Mouse (Mus musculus): Measurements from ENCODE around the gene Ly6g6d. TPM values are rescaled to one million over a fixed set of nuclear protein-coding genes. Genes with fewer than 3 reads are reported as not detected.

The Ly6g6d gene
- not detected for polyA plus RNA-seq (2014; fragmentation: Illumina TruSeq; extraction: RNeasy Lipid Tissue Mini Kit (QIAGEN cat#74804); ENCODE audit: low read depth, low replicate concordance)

GRCm38 (mm10) chr17:35077786-35078233 lies at the start of gene Ly6g6d:
TSS of gene Ly6g6d (minus strand) at chr17:35078065.

GRCm38 (mm10) chr17:35126206-35126611 lies 48.3 kb upstream of the Ly6g6d start, which contains the start of gene D17H6S53E:
TSS of gene D17H6S53E (plus strand) at chr17:35126373.

GRCm38 (mm10) chr17:35121871-35122303 lies 44.0 kb upstream of the Ly6g6d start, which contains the start of gene Csnk2b:
TSS of gene Csnk2b (minus strand) at chr17:35122053.

GRCm38 (mm10) chr17:35121143-35121799 lies 43.4 kb upstream of the Ly6g6d start, which contains the start of gene Gpank1:
TSS of gene Gpank1 (plus strand) at chr17:35121455.

GRCm38 (mm10) chr17:35115046-35116019 lies 37.5 kb upstream of the Ly6g6d start, which contains the start of gene Ly6g5b:
TSS of gene Ly6g5b (minus strand) at chr17:35115428.

GRCm38 (mm10) chr17:35108097-35108496 lies 30.2 kb upstream of the Ly6g6d start, which contains the start of gene Ly6g5c:
TSS of gene Ly6g5c (plus strand) at chr17:35108279.

GRCm38 (mm10) chr17:35088825-35089644 lies 11.2 kb upstream of the Ly6g6d start, which contains the start of gene Abhd16a:
TSS of gene Abhd16a (plus strand) at chr17:35089263.

GRCm38 (mm10) chr17:35085208-35085865 lies 7.5 kb upstream of the Ly6g6d start, which contains the start of gene Ly6g6f:
TSS of gene Ly6g6f (minus strand) at chr17:35085610.

GRCm38 (mm10) chr17:35076507-35077176 lies 1.2 kb downstream of the Ly6g6d start, which contains the start of gene Ly6g6e:
TSS of gene Ly6g6e (plus strand) at chr17:35076902.

GRCm38 (mm10) chr17:35066084-35066483 lies 11.8 kb downstream of the Ly6g6d start, which contains the start of gene Mpig6b:
TSS of gene Mpig6b (minus strand) at chr17:35066184.

GRCm38 (mm10) chr17:35064951-35065947 lies 12.6 kb downstream of the Ly6g6d start, which contains the start of gene Ly6g6c:
TSS of gene Ly6g6c (plus strand) at chr17:35065388.

GRCm38 (mm10) chr17:35058911-35059892 lies 18.7 kb downstream of the Ly6g6d start, which contains the start of gene Ddah2:
TSS of gene Ddah2 (plus strand) at chr17:35059035.

GRCm38 (mm10) chr17:35049561-35050016 lies 28.3 kb downstream of the Ly6g6d start, which contains the start of gene Clic1:
TSS of gene Clic1 (plus strand) at chr17:35049966.

GRCm38 (mm10) chr17:35046681-35047455 lies 31.0 kb downstream of the Ly6g6d start, which contains the start of gene Msh5:
TSS of gene Msh5 (minus strand) at chr17:35046745.

GRCm38 (mm10) chr17:35027277-35028068 lies 50.4 kb downstream of the Ly6g6d start, which contains the start of gene Sapcd1:
TSS of gene Sapcd1 (minus strand) at chr17:35028016.

Measured in liver, adult 10 weeks (tissue).